Mouse (Mus musculus) embryo, embryonic 11.5 days (tissue): ENCODE data around the gene Pop7.

Source experiments
- DNase-seq: peaks from one replicate; pipeline ENCODE4 v3.0.0-alpha.2; 2012; ENCODE audit warnings: low read depth, low spot score

The Pop7 gene

GRCm38 (mm10) chr5:137501709-137502666 lies at the start of gene Pop7:
Gene Pop7, minus strand, starts transcription at chr5:137502518.
- DNase-seq: peak; percentile 100

- no peak for DNase-seq
Observed at GRCm38 (mm10) chr5:137551119-137551518, 48.8 kb upstream of the Pop7 start.

- no peak for DNase-seq
Observed at GRCm38 (mm10) chr5:137549840-137550239, 47.5 kb upstream of the Pop7 start.

GRCm38 (mm10) chr5:137545596-137545995 lies 43.3 kb upstream of the Pop7 start:
- no peak for DNase-seq

- DNase-seq: no peak
Observed at GRCm38 (mm10) chr5:137544926-137545325, 42.6 kb upstream of the Pop7 start.

- no peak for DNase-seq
Observed at GRCm38 (mm10) chr5:137541768-137542540, 39.6 kb upstream of the Pop7 start.

- no peak for DNase-seq
Observed at GRCm38 (mm10) chr5:137540991-137541390, 38.7 kb upstream of the Pop7 start.

- DNase-seq: no peak
Observed at GRCm38 (mm10) chr5:137539291-137539801, 37.0 kb upstream of the Pop7 start.

GRCm38 (mm10) chr5:137537461-137537860 lies 35.1 kb upstream of the Pop7 start:
- DNase-seq: no peak

GRCm38 (mm10) chr5:137535318-137535717 lies 33.0 kb upstream of the Pop7 start:
- no peak for DNase-seq

GRCm38 (mm10) chr5:137534762-137535161 lies 32.4 kb upstream of the Pop7 start:
- no peak for DNase-seq

GRCm38 (mm10) chr5:137533117-137533827 lies 31.0 kb upstream of the Pop7 start, which contains the start of the genes Epo and Gnb2:
Gene Epo, minus strand, starts transcription at chr5:137533242.
Gene Gnb2, minus strand, starts transcription at chr5:137533510.
- peak; percentile 98 for DNase-seq

GRCm38 (mm10) chr5:137532808-137533116 lies 30.4 kb upstream of the Pop7 start:
- no peak for DNase-seq

GRCm38 (mm10) chr5:137532131-137532807 lies 30.0 kb upstream of the Pop7 start:
- no peak for DNase-seq

GRCm38 (mm10) chr5:137531414-137532130 lies 29.3 kb upstream of the Pop7 start:
- no peak for DNase-seq

GRCm38 (mm10) chr5:137530588-137531413 lies 28.5 kb upstream of the Pop7 start:
- DNase-seq: peak; percentile 67

- no peak for DNase-seq
Observed at GRCm38 (mm10) chr5:137530075-137530474, 27.8 kb upstream of the Pop7 start.

- DNase-seq: no peak
Observed at GRCm38 (mm10) chr5:137529221-137529995, 27.1 kb upstream of the Pop7 start.
